Mouse (Mus musculus) embryonic facial prominence, embryonic 11.5 days (tissue): ENCODE data around the gene Daglb. TPM values are rescaled to one million over a fixed set of nuclear protein-coding genes. Genes with fewer than 3 reads are reported as not detected.

Experiments used
- ATAC-seq: fragments of 200-750 bp; cut with Nextera tagmentation; replicated peaks from 2 replicates; pipeline ENCODE4 v1.8.0; 2017; ENCODE audit warnings: low read depth; ENCODE audit not compliant: insufficient number of reproducible peaks, low FRiP score, low TSS enrichment
- DNase-seq: peaks from one replicate; pipeline ENCODE4 v3.0.0-alpha.2; 2015; ENCODE audit warnings: low spot score
- H3K27ac ChIP-seq: fragments of 300-500 bp; sonication (generic); replicated peaks from 2 replicates; pipeline ENCODE4 v1.5.1; 2014; ENCODE audit warnings: mild to moderate bottlenecking, low read depth, low read length, control low read depth
- H3K27me3 ChIP-seq: fragments of 300-500 bp; sonication (generic); 2 replicates; pipeline ENCODE4 v1.6.1; 2014; ENCODE audit warnings: mild to moderate bottlenecking, low read length, moderate library complexity, mixed read lengths; ENCODE audit not compliant: control insufficient read depth, insufficient read depth
- H3K36me3 ChIP-seq: fragments of 300-500 bp; sonication (generic); replicated peaks from 2 replicates; pipeline ENCODE4 v1.6.1; 2014; ENCODE audit warnings: low read depth, mild to moderate bottlenecking, low read length, moderate library complexity, mixed read lengths; ENCODE audit not compliant: control insufficient read depth, insufficient read depth
- H3K4me1 ChIP-seq: fragments of 300-500 bp; sonication (generic); 2 replicates; pipeline ENCODE4 v1.6.1; 2014; ENCODE audit warnings: low read length, mixed read lengths; ENCODE audit not compliant: control insufficient read depth, insufficient read depth
- H3K4me2 ChIP-seq: fragments of 300-500 bp; sonication (generic); 2 replicates; pipeline ENCODE4 v1.6.1; 2014; ENCODE audit warnings: low read depth, mild to moderate bottlenecking, control low read depth, low read length, moderate library complexity
- H3K4me3 ChIP-seq: fragments of 300-500 bp; sonication (generic); 2 replicates; pipeline ENCODE4 v1.5.1; 2014; ENCODE audit warnings: low read depth, low read length, control low read depth
- H3K9ac ChIP-seq: fragments of 300-500 bp; sonication (generic); replicated peaks from 2 replicates; pipeline ENCODE4 v1.6.1; 2014; ENCODE audit warnings: mild to moderate bottlenecking, control low read depth, low read length
- H3K9me3 ChIP-seq: fragments of 300-500 bp; sonication (generic); replicated peaks from 2 replicates; pipeline ENCODE4 v1.6.1; 2016; ENCODE audit warnings: mild to moderate bottlenecking, low read length, inconsistent platforms, mixed read lengths; ENCODE audit not compliant: control insufficient read depth
- WGBS: fragments of 180-500 bp; shearing (Covaris S2); extraction: QIAGEN DNeasy Blood & Tissue Kit; methylation state at CpG from one replicate; pipeline ENCODE4 v1.1.7; 2014; 5-methylcytosine and 5-hydroxymethylcytosine counted together
- polyA plus RNA-seq: library from polyadenylated mRNA; unstranded; fragments of >200 nt; fragmentation: Nextera tagmentation; extraction: Ambion mirVana; gene quantifications from 2 replicates; pipeline ENCODE4 v1.2.1, GENCODE M21; 2014

Gene Daglb
- polyA plus RNA-seq, 1 experiment from 2014 or later, result 7.3 TPM

DNA sequence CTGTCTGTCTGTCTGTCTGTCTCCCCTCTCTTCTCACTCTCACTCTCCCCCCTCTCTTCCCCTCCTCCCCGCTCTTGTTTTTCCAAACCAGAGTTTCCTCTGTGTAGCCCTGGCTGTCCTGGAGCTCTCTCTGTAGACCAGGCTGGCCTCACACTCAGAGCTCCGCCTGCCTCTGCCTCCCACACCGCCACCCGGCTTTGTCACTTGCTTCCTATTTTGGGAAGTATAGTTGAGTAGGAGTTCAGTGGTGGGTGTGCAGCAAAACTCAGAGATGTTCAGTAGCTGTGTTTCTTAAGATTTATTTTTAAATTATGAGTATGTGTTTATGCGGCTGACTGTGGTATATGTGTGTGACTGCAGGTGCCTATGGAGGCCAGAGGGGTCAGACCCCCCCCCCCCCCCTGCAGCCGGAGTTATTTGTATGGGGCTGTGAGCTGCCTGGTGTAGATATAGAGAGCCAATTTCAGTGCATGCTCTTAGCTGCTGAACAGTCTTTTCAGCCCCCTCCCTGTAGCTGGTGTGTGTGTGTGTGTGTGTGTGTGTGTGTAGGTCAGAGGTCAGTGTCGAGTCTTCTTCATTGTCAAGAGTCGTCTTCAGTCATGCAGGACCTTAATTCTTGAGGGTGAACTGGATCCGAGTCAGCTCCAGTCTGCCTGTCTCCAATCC, 7.7 kb downstream of the Daglb start:
- DNase-seq (no peak), ATAC-seq (no peak)
- H3K27ac ChIP-seq, result no peak overlapping the region
- H3K4me3 ChIP-seq, result no peak overlapping the region
- H3K4me2 ChIP-seq, result no peak overlapping the region
- H3K36me3 ChIP-seq, result no peaks in the 10 kb centered on the region; the same call in 1 of the 2 replicates
- no peaks in the 10 kb centered on the region for H3K27me3 ChIP-seq
- no peaks in the 10 kb centered on the region for H3K4me1 ChIP-seq
- WGBS, result 80% methylated on average over 9 of the region's 9 CpGs
- H3K9ac ChIP-seq, result no peak overlapping the region
- no peaks in the 10 kb centered on the region for H3K9me3 ChIP-seq

DNA sequence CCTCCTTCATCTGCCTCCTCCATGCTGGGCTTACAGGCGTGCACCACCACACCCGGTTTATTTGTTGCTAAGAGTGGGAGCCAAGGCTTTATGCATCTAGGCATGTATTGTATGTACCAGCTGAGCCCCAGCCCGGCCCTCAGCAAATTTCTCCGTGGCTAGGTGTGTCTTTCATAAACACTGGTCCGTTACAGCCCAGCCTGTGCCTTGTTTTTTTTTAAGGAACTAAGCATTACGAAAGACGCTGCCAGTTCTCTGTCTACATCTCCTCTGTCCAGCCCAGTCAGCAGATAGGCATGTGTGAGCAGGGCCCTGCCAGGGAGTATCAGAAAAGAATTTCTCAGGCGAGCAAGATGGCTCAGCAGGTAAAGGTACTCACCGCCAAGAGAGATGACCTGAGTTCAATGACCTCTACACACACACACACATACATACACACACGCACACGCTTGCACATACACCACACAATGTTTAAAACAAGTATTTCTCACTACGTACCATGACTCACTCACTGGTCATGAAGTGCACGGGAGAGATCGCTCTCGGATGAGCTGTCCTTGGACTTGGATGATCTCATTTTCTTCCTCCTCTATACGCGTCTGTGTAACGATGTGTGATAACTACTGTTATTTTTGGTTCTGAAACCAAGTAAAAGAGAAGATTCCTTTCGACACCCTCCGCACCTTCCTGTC, 10.9 kb downstream of the Daglb start:
- Histone ChIP-seq H3K9ac (no peak overlapping the region), H3K4me3 (no peak overlapping the region), H3K4me1 (no peaks in the 10 kb centered on the region), H3K36me3 (no peaks in the 10 kb centered on the region; the same call in 1 of the 2 replicates), H3K4me2 (no peak overlapping the region), H3K9me3 (no peaks in the 10 kb centered on the region), H3K27me3 (no peaks in the 10 kb centered on the region), H3K27ac (no peak overlapping the region)
- WGBS, result 93% methylated on average over 20 of the region's 20 CpGs
- no peak for ATAC-seq
- no peak for DNase-seq

DNA sequence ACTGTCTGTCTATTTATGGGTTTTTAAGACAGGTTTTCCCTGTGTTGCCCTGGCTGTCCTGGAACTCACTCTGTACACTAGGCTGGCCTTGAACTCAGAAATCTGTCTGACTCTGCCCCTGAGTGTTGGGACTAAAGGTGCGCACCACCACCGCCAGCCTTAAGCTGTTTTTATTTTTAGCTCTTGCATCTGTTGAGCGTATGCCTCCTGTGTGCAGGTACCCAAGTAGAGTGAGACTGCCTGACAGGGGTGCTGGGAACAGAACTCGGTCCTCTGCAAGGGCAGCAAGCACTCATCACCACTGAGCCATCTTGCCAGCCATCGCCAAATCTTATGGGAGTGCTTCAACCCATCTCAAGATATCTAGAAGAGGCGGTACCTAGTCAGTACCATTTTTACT, 11.6 kb downstream of the Daglb start:
- Histone ChIP-seq H3K9ac (no peak overlapping the region), H3K9me3 (no peaks in the 10 kb centered on the region), H3K4me2 (no peak overlapping the region), H3K27me3 (no peaks in the 10 kb centered on the region), H3K36me3 (no peaks in the 10 kb centered on the region), H3K4me1 (no peaks in the 10 kb centered on the region), H3K4me3 (no peak overlapping the region), H3K27ac (no peak overlapping the region)
- WGBS, result 98% methylated on average over 6 of the region's 6 CpGs
- DNase-seq, result no peak
- no peak for ATAC-seq

DNA sequence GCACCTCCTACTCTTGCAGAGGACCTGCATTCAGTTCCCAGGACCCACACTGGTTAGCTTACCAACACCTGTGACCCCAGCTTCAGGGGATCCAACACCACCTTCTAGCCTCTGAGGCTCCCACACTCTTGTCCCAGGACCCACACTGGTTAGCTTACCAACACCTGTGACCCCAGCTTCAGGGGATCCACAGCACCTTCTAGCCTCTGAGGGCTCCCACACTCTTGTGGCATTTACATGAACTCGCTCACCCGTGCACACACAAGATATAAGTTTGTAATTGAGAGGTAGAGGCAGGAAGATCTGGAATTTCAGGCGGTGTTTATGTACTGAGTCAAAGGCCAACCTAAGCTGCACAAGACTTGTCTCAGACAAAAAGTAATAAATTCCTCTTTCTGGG, 13.5 kb downstream of the Daglb start:
- Histone ChIP-seq H3K36me3 (no peaks in the 10 kb centered on the region), H3K4me3 (no peak overlapping the region), H3K4me1 (no peaks in the 10 kb centered on the region), H3K27ac (no peak overlapping the region), H3K4me2 (no peak overlapping the region), H3K9me3 (no peaks in the 10 kb centered on the region), H3K27me3 (no peaks in the 10 kb centered on the region), H3K9ac (no peak overlapping the region)
- DNase-seq (no peak), ATAC-seq (no peak)
- WGBS, result 96% methylated on average over 3 of the region's 3 CpGs

DNA sequence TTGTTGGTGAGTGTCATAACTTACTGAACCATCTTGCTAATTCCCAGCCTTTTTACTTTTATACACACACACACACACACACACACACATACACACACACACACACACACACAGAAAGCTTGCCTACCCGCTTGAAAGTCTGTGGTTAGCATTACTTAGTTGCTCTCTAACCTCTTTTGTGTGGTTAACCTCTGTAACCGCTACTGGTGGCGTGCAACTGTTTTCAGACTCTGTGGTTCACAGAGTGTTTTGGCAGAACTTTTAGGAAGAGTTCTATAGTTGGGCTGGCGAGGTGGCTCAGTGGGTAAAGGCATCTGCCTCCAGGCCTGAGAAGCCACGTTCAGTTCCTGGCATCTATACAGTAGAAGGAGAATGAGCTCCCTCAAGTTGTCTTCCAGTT, 20.6 kb downstream of the Daglb start:
- Histone ChIP-seq H3K9me3 (no peaks in the 10 kb centered on the region), H3K4me3 (no peak overlapping the region), H3K27ac (no peak overlapping the region), H3K4me1 (no peaks in the 10 kb centered on the region), H3K27me3 (no peaks in the 10 kb centered on the region), H3K36me3 (peaks cover 3% of the 10 kb centered on the region), H3K9ac (no peak overlapping the region), H3K4me2 (no peak overlapping the region)
- DNase-seq (no peak), ATAC-seq (no peak)
- WGBS, result 93% methylated on average over 5 of the region's 5 CpGs

DNA sequence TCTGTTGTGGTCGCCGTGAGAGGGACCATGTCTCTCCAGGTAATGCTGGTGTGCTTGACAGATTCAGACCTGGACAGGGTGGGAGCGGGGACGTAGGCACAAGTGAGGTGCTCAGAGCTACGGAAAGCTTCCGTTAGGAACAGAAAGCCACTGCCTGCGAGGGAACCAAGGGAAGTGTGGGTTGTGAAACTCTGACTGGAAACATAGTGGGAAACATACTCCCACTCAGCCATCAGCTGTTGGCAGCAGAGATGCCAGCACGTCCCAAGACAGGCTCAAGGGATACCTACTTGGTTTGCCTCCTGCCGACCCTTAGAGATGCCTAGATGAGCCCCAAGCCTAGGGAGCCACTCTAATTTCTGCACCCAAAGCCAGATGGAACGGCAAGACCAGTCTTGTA, 22.8 kb downstream of the Daglb start:
- no peak overlapping the region for H3K27ac ChIP-seq
- ATAC-seq (no peak), DNase-seq (no peak)
- H3K4me2 ChIP-seq, result no peak overlapping the region
- H3K36me3 ChIP-seq, result peaks cover 3% of the 10 kb centered on the region
- H3K4me3 ChIP-seq, result no peak overlapping the region
- WGBS, result 90% methylated on average over 10 of the region's 10 CpGs
- no peaks in the 10 kb centered on the region for H3K9me3 ChIP-seq
- H3K4me1 ChIP-seq, result no peaks in the 10 kb centered on the region
- H3K27me3 ChIP-seq, result no peaks in the 10 kb centered on the region
- no peak overlapping the region for H3K9ac ChIP-seq

DNA sequence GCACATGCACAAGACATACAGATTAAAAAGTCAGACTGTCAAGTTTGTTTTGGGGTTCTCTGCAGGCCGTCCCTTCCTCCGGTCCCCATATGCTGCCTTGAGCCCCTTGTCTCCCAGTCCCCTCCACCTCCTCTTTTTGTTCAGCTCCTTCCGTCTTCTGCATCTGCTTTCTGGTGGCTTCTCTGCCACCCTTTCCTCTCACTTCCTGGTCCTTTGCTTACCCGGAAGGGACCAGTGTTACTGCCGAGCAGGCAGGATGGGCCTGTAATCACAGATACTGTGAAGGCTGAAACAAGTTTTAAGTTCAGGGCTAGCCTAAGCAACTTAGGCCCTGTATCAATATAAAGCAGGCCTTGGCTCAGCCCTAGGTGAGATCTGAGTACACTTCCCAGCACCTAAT, 23.6 kb downstream of the Daglb start:
- no peak overlapping the region for H3K9ac ChIP-seq
- H3K9me3 ChIP-seq, result no peaks in the 10 kb centered on the region
- ATAC-seq, result no peak
- H3K27ac ChIP-seq, result no peak overlapping the region
- H3K4me3 ChIP-seq, result no peak overlapping the region
- no peaks in the 10 kb centered on the region for H3K4me1 ChIP-seq
- H3K27me3 ChIP-seq, result no peaks in the 10 kb centered on the region
- WGBS, result 93% methylated on average over 5 of the region's 5 CpGs
- peaks cover 3% of the 10 kb centered on the region for H3K36me3 ChIP-seq
- no peak for DNase-seq
- no peak overlapping the region for H3K4me2 ChIP-seq

DNA sequence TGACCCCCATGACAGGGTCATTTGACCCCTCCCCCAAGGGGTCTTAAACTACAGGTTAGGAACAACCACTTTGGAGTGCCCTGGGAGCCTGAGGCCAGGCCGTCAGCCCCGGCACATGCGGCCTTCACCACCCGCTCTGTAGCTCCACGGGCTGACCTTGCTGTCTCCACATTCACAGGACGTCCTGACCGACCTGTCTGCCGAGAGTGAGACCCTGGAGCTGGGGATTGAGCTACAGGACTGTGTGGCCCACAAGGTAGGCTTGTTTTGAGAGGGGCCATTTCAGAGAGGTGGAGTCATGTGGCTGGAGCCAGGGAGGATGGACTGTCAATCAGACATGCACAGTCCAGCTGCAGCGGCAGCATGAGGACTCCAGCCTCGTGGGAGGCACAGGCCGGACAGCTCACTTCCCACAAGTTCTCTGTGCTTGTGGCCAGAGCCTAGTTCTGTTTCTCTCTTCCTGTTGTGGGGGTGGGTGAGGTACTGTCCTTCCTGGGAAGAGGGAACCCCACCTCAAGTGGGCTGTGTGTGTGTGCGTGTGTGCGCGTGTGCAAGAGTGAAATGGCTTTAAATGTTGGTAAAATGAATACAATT, 25.5 kb downstream of the Daglb start:
- H3K27me3 ChIP-seq, result no peaks in the 10 kb centered on the region
- no peak for ATAC-seq
- H3K4me1 ChIP-seq, result no peaks in the 10 kb centered on the region
- no peak overlapping the region for H3K27ac ChIP-seq
- H3K36me3 ChIP-seq, result no peaks in the 10 kb centered on the region
- H3K4me3 ChIP-seq, result no peak overlapping the region
- WGBS, result 87% methylated on average over 14 of the region's 14 CpGs
- no peak overlapping the region for H3K9ac ChIP-seq
- no peak overlapping the region for H3K4me2 ChIP-seq
- no peak for DNase-seq
- H3K9me3 ChIP-seq, result no peaks in the 10 kb centered on the region
